Mouse (Mus musculus) intestine, embryonic 14.5 days (tissue): ENCODE results near the gene Fxyd4. TPM values are rescaled to one million over a fixed set of nuclear protein-coding genes. Genes with fewer than 3 reads are reported as not detected.

Experiments used
- ATAC-seq: fragments of 200-750 bp; cut with Nextera tagmentation; replicated peaks from 2 replicates; pipeline ENCODE4 v1.8.0; 2017; ENCODE audit warnings: low read depth, moderate number of reproducible peaks, moderate TSS enrichment, moderate library complexity; ENCODE audit not compliant: low FRiP score, low TSS enrichment
- DNase-seq: peaks from one replicate; pipeline ENCODE4 v3.0.0-alpha.2; 2018; ENCODE audit warnings: low spot score
- H3K27ac ChIP-seq: fragments of 300-500 bp; sonication (generic); 2 replicates; pipeline ENCODE4 v1.5.1; 2014; ENCODE audit warnings: low read depth, mild to moderate bottlenecking, control low read depth
- H3K27me3 ChIP-seq: fragments of 300-500 bp; sonication (generic); replicated peaks from 2 replicates; pipeline ENCODE4 v1.6.1; 2014; ENCODE audit warnings: low read length, control low read depth; ENCODE audit not compliant: control insufficient read depth, insufficient read depth
- H3K36me3 ChIP-seq: fragments of 300-500 bp; sonication (generic); 2 replicates; pipeline ENCODE4 v1.6.1; 2014; ENCODE audit warnings: low read length, control low read depth; ENCODE audit not compliant: control insufficient read depth, insufficient read depth
- H3K4me1 ChIP-seq: fragments of 300-500 bp; sonication (generic); replicated peaks from 2 replicates; pipeline ENCODE4 v1.6.1; 2014; ENCODE audit warnings: low read length, control low read depth, mixed read lengths; ENCODE audit not compliant: control insufficient read depth, insufficient read depth
- H3K4me2 ChIP-seq: fragments of 300-500 bp; sonication (generic); 2 replicates; pipeline ENCODE4 v1.6.1; 2014; ENCODE audit warnings: low read length
- H3K4me3 ChIP-seq: fragments of 300-500 bp; sonication (generic); 2 replicates; pipeline ENCODE4 v1.5.1; 2014; ENCODE audit warnings: low read depth, low read length, control low read depth, mixed read lengths
- H3K9ac ChIP-seq: fragments of 300-500 bp; sonication (generic); 2 replicates; pipeline ENCODE4 v1.6.1; 2014; ENCODE audit warnings: mild to moderate bottlenecking, low read length
- H3K9me3 ChIP-seq: fragments of 300-500 bp; sonication (generic); 2 replicates; pipeline ENCODE4 v1.6.1; 2016; ENCODE audit warnings: low read length, control low read depth; ENCODE audit not compliant: control insufficient read depth
- WGBS: fragments of 180-500 bp; shearing (Covaris S2); extraction: QIAGEN DNeasy Blood & Tissue Kit; methylation state at CpG from one replicate; pipeline ENCODE4 v1.1.7; 2014; 5-methylcytosine and 5-hydroxymethylcytosine counted together
- polyA plus RNA-seq: library from polyadenylated mRNA; unstranded; fragments of >200 nt; fragmentation: Nextera tagmentation; extraction: Ambion mirVana; gene quantifications from 2 replicates; pipeline ENCODE4 v1.2.1, GENCODE M21; 2014

Fxyd4 gene
- polyA plus RNA-seq, 1 experiment from 2014 or later = 1.7 TPM

DNA sequence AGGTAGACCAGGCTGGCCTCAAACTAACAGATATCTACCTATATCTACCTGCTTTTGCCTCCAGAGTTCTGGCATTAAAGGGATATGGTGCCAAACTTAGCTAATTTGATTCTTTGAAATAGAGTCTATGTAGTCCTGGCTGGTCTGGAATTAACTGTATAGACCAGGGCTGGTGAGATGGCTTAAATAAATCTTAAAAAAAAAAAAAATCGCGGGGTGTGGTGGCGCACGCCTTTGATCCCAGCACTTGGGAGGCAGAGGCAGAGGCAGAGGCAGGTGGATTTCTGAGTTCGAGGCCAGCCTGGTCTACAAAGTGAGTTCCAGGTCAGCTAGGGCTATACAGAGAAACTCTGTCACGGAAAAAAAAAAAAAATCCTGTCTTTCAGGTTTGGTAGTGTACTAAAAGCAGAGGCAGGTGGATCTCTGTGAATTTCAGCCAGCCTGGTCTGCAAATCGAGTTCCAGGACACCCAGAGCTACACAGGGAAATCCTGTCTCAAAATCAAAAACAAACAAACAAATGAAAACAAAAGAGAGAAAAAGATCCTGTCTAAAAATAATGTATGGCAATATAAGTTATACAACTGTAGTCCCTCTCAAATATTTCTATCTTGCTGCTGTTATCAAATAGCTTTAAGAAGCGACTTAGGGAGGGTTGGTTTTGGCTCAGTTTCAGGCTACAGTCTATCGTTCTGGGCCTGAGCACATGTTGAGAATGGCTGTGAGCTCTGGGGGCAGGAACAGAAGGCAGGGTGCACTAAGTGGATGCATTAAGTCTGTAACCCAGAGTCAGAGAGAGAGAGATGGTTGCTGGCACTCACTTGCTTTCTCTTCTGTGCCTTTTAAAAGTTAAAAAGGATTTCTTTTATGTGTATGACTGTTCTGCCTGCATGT, 35.7 kb downstream of the Fxyd4 start:
- no peaks in the 10 kb centered on the region for H3K9me3 ChIP-seq
- no peak overlapping the region for H3K4me2 ChIP-seq
- no peak overlapping the region for H3K4me3 ChIP-seq
- no peak overlapping the region for H3K9ac ChIP-seq
- DNase-seq = no peak
- WGBS = 72% methylated on average over 9 of the region's 9 CpGs
- no peak for ATAC-seq
- no peaks in the 10 kb centered on the region for H3K36me3 ChIP-seq
- no peaks in the 10 kb centered on the region for H3K4me1 ChIP-seq
- no peaks in the 10 kb centered on the region for H3K27me3 ChIP-seq
- H3K27ac ChIP-seq = no peak overlapping the region

DNA sequence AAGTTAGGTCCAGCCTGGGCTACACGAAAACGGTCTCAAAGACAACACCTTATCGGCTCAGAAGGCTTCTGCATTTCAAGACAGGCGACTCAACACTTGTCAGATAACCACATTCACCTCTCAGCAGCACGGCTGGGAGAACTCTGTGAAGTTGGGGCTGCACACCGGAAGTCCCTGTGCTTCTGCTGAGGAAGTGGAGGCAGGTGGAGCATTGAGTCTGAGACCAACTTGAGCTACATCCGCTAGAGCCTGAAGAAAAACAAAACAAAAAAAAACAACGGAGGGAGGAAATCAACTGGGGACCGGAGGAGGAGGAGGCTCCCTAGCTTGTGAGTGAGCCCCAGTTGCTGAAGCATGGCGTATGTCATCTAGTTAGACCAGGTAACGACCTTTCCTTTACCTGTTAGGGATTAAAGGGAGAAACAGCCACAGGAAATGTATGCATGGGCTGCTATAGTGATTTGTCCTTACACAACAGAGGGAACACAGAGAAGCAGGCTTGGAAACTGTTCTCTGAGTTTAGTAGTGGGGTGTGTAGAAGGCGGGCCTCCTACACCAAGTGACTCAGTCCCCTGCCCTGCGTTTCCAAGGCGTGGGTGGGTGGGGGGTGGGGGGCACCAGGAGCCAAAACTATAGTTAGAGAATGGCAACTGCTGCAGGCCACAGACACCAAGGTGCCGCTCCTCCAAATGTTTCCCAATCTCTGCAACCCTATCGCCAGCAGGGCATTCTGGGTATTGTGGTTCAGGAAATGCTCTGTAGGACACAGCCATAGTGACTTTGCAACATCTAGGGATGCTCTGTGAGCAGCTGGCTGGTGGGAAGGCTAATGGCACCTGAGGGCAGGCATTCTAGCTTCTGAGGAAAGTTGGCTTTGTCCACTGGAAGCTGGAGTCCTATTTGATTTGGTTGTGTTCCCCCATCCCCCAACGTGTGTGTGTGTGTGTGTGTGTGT, 37.1 kb downstream of the Fxyd4 start, which contains the start of gene Hnrnpf:
Gene Hnrnpf, plus strand, starts transcription at position 199 of the 955 bp plus-strand sequence.
- H3K27ac ChIP-seq = no peak within 1 kb of the TSS
- H3K36me3 ChIP-seq = no peaks in the 10 kb centered on the region
- H3K4me3 ChIP-seq = no peak within 1 kb of the TSS
- H3K4me2 ChIP-seq = no peak within 1 kb of the TSS
- H3K9me3 ChIP-seq = no peaks in the 10 kb centered on the region
- H3K27me3 ChIP-seq = no peaks in the 10 kb centered on the region
- DNase-seq (no peak), ATAC-seq (no peak)
- H3K4me1 ChIP-seq = no peaks in the 10 kb centered on the region
- 79% methylated on average over 17 of the region's 17 CpGs for WGBS
- no peak within 1 kb of the TSS for H3K9ac ChIP-seq

DNA sequence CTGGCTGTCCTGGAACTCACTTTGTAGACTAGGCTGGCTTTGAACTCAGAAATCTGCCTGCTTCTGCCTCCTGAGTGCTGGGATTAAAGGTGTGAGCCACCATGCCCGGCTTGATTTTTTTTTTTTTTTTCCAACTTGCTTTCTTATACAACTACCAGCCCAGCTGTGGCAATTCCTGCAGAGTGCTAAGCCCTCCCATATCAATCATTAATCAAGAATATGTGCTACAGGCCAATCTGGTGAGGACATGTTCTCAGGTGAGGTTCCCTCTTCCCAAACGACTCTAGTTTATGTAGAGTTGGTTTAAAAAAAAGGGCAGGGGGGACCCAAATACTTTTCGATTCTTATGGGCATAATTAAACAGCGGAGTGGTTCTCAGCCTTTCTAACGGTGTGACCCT, 39.7 kb downstream of the Fxyd4 start:
- no peak overlapping the region for H3K4me2 ChIP-seq
- no peak overlapping the region for H3K4me3 ChIP-seq
- H3K36me3 ChIP-seq = no peaks in the 10 kb centered on the region
- WGBS = 65% methylated on average over 5 of the region's 5 CpGs
- no peak for DNase-seq
- no peaks in the 10 kb centered on the region for H3K9me3 ChIP-seq
- no peaks in the 10 kb centered on the region for H3K27me3 ChIP-seq
- H3K9ac ChIP-seq = no peak overlapping the region
- no peaks in the 10 kb centered on the region for H3K4me1 ChIP-seq
- ATAC-seq = no peak
- no peak overlapping the region for H3K27ac ChIP-seq

DNA sequence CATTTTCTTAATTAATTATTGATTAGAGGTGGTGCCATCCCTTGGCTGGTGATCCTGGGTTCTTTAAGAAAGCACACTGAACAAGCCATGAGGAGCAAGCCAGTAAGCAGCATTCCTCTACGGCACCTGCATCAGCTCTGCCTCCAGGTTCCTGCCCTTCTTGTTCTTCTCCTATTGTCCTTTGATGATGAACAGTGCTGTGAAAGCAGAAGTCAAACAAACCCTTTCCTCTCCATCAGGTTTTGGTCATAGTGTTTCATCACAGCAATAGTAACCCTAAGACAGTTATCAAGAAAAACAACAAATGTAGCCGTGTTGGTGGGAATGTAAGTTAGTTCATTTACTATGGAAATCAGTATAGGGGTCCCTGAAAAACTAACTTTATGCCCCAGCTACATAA, 44.1 kb downstream of the Fxyd4 start:
- 87% methylated on average over 2 of the region's 2 CpGs for WGBS
- no peaks in the 10 kb centered on the region for H3K4me1 ChIP-seq
- no peaks in the 10 kb centered on the region for H3K27me3 ChIP-seq
- ATAC-seq (no peak), DNase-seq (no peak)
- no peak overlapping the region for H3K4me2 ChIP-seq
- no peak overlapping the region for H3K4me3 ChIP-seq
- H3K9ac ChIP-seq = no peak overlapping the region
- H3K27ac ChIP-seq = no peak overlapping the region
- no peaks in the 10 kb centered on the region for H3K36me3 ChIP-seq
- no peaks in the 10 kb centered on the region for H3K9me3 ChIP-seq

DNA sequence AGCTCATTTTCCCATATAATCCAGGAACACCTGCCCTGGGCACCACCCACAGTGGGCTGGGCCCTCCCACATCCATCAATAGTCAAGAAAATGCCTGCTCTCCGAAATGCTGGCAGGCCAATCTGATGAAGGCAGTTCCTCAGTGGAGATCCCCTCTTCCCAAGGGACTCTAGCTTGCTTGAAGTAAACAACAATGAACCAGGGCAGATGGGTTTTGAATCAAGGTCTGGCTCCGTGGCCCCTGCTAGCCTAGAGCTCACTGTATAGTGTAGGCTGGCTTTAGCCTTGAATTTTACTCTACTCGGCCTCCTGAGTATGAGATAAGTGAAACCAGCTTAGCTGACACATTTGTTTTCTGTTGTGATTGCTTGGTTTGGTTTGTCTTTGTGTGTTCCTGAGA, 45.1 kb downstream of the Fxyd4 start:
- DNase-seq (no peak), ATAC-seq (no peak)
- Histone ChIP-seq H3K4me2 (no peak overlapping the region), H3K4me1 (no peaks in the 10 kb centered on the region), H3K4me3 (no peak overlapping the region), H3K9me3 (no peaks in the 10 kb centered on the region), H3K9ac (no peak overlapping the region), H3K36me3 (no peaks in the 10 kb centered on the region), H3K27ac (no peak overlapping the region), H3K27me3 (no peaks in the 10 kb centered on the region)
- WGBS = 72% methylated on average over 3 of the region's 3 CpGs

DNA sequence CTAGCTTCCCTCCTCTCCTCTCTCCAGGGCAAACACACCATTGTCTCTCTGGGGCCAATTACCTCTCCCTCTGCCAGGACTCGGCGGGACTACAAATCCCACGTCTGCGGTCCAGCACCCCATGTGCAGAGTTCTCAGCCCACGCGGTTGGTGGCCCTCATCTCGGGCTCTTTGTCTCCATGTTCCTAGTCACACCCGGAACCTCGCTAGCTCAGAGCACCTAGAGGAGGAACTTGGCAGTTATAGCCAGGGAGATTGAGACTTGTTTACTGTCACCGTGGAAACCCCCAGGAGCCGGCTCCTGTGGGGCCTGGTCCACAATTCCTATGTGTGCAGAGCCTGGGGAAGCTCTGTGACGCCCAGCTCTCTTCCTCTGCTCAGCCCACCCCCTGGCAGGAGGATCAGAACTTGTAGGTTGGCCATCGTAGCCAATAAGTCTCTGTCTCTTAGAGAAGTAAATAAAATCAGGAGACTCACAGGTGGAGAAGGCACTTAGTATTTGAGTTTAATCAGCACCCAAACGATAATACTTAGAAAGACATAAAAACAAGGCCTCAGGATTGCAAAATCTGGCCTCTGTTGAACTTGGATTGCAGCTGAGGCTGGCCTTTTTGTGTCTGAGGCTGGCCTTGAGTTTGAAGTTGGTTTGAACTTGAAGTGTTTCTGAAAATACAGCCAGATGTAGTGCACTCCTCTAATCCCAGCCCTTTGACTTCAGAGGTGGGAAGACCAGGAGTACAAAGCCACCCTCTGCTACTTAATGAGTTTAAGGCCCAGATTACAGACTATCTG, 45.9 kb downstream of the Fxyd4 start:
- no peak overlapping the region for H3K4me3 ChIP-seq
- no peaks in the 10 kb centered on the region for H3K36me3 ChIP-seq
- H3K27ac ChIP-seq = no peak overlapping the region
- no peaks in the 10 kb centered on the region for H3K9me3 ChIP-seq
- peak overlapping the region; percentile 0; the same call in 1 of the 2 replicates for H3K4me2 ChIP-seq
- ATAC-seq = no peak; the same call in 1 of the 2 replicates
- H3K4me1 ChIP-seq = no peaks in the 10 kb centered on the region
- WGBS = 46% methylated on average over 14 of the region's 14 CpGs
- no peaks in the 10 kb centered on the region for H3K27me3 ChIP-seq
- no peak for DNase-seq
- no peak overlapping the region for H3K9ac ChIP-seq

DNA sequence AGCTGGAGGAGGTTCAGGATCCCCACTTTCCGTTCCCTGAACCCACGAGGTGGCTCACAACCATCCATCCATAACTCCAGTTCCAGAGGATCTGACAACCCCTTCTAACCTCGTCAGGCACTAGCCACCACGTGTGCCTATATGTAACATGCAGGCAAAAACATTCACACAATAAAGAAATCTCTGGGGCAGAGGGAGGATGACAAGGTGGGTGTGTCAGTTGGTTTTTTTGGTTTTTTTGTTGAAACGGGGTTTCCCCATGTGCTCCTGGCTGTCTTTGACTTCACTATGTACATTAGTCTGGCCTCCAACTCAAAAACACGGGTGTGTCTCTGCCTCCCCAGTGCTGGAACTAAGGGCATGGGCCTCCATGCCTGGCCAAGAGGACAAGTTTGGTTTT, 47.2 kb downstream of the Fxyd4 start:
- WGBS = 82% methylated on average over 6 of the region's 6 CpGs

DNA sequence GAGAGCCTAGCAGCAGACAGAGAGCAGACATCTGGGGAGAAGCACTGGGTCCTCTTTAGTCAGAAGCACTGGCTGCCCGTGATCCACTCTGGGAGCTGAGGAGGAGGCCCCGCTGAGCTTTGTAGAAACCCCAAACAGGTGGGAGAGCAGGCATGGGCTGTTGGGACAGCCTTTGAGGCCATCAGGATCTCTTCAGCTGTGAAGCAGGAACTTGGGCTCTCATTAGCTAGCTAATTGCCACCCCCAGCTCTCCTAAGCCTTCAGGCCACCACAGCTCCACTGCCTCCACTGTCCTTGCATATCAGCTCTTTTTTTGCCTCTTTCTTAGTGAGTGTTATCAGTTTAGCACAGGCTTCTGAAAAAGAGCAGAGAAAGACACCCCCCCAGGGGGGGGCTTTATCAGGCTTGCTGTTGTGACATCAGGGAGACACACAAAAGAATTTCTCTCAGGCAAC, 48.8 kb downstream of the Fxyd4 start:
- no peak for ATAC-seq
- Histone ChIP-seq H3K4me2 (no peak overlapping the region), H3K27ac (no peak overlapping the region), H3K9ac (no peak overlapping the region), H3K4me1 (no peaks in the 10 kb centered on the region), H3K36me3 (no peaks in the 10 kb centered on the region), H3K9me3 (no peaks in the 10 kb centered on the region), H3K4me3 (no peak overlapping the region), H3K27me3 (no peaks in the 10 kb centered on the region)
- DNase-seq = no peak
- 67% methylated on average over 2 of the region's 2 CpGs for WGBS

More for the DNA sequence above, 47.2 kb downstream of the Fxyd4 start:
- no peak for DNase-seq
- H3K27me3 ChIP-seq = no peaks in the 10 kb centered on the region
- no peak overlapping the region for H3K4me2 ChIP-seq
- H3K27ac ChIP-seq = no peak overlapping the region
- H3K9ac ChIP-seq = no peak overlapping the region
- H3K9me3 ChIP-seq = no peaks in the 10 kb centered on the region
- ATAC-seq = no peak
- H3K4me3 ChIP-seq = no peak overlapping the region
- H3K4me1 ChIP-seq = no peaks in the 10 kb centered on the region
- H3K36me3 ChIP-seq = no peaks in the 10 kb centered on the region
